Mouse (Mus musculus) erythroblast, adult 5-6 weeks (primary cell): ENCODE data around the gene Polr3a. TPM values are rescaled to one million over a fixed set of nuclear protein-coding genes. Genes with fewer than 3 reads are reported as not detected.
A peak's percentile ranks its signal among the peaks of the same experiment; 100 is the strongest.
"Not testable (repeated sequence)": the region's sequence is repeated elsewhere in the genome, so short reads cannot be mapped to it uniquely, and the experiment has no call there.

Source experiments
- ATAC-seq: replicated peaks from 2 replicates; pipeline ENCODE4 v1.8.0; 2016; ENCODE audit warnings: moderate number of reproducible peaks, mild to moderate bottlenecking, moderate TSS enrichment, inconsistent platforms; ENCODE audit not compliant: poor library complexity, low FRiP score, severe bottlenecking
- total RNA-seq, 2 experiments: library from RNA; stranded (forward) in 1 of 2; stranded (reverse) in 1 of 2; fragments of 150-400 nt in 1 of 2; fragments of 200-764, 138-1000 nt in 1 of 2; gene quantifications; 2 replicates each; pipeline versions ENCODE4 v1.2.3 to v1.2.4; 2015 to 2017; ENCODE audit warnings: low replicate concordance in 2 of 2

The Polr3a gene
- total RNA-seq, 2 experiments from 2014 or later: 1.3 to 5.3 TPM

GRCm38 (mm10) chr14:24496507-24496906 lies 9.6 kb upstream of the Polr3a start:
- no peak for ATAC-seq

- ATAC-seq: no peak
Observed at GRCm38 (mm10) chr14:24493256-24493655, 6.4 kb upstream of the Polr3a start.

GRCm38 (mm10) chr14:24491266-24491981 lies 4.6 kb upstream of the Polr3a start:
- no peak for ATAC-seq

GRCm38 (mm10) chr14:24490468-24491265 lies 3.8 kb upstream of the Polr3a start:
- peak; percentile 93 for ATAC-seq

- ATAC-seq: not testable (repeated sequence)
Observed at GRCm38 (mm10) chr14:24489772-24490171, 2.9 kb upstream of the Polr3a start.

GRCm38 (mm10) chr14:24486241-24486767 lies 554 bp downstream of the Polr3a start:
- ATAC-seq: no peak

- ATAC-seq: no peak
Observed at GRCm38 (mm10) chr14:24468806-24469205, 18.1 kb downstream of the Polr3a start.

- ATAC-seq: no peak
Observed at GRCm38 (mm10) chr14:24458191-24458590, 28.7 kb downstream of the Polr3a start.

- not testable (repeated sequence) for ATAC-seq
Observed at GRCm38 (mm10) chr14:24443529-24443928, 43.3 kb downstream of the Polr3a start.

Other genes with a start within 250 kb of the Polr3a start
- not detected in 2 replicates for gene Dlg5, start 241.1 kb downstream of the Polr3a start, total RNA-seq (2015; ENCODE audit: low replicate concordance)
- 0.14 TPM in 1 of 2 replicates, not detected in the other for gene Dlg5, start 241.1 kb downstream of the Polr3a start, total RNA-seq (2017; ENCODE audit: low replicate concordance)
- gene E330034G19Rik, start 193.8 kb downstream of the Polr3a start, total RNA-seq (2015; ENCODE audit: low replicate concordance): not detected in 2 replicates
- gene E330034G19Rik, start 193.8 kb downstream of the Polr3a start, total RNA-seq (2017; ENCODE audit: low replicate concordance): not detected in 2 replicates
- 843 and 907 TPM in 2 replicates for gene Rps24, start 67 bp upstream of the Polr3a start, total RNA-seq (2015; ENCODE audit: low replicate concordance)
- gene Rps24, start 67 bp upstream of the Polr3a start, total RNA-seq (2017; ENCODE audit: low replicate concordance): 584 and 753 TPM in 2 replicates